Mouse (Mus musculus) liver, postnatal 0 days (tissue): ENCODE results near the gene Bach1.

Experiments
- CTCF ChIP-seq: sonication (generic); IDR thresholded peaks from 2 replicates; pipeline ENCODE4 v1.5.1; 2016; ENCODE audit warnings: antibody characterized with exemption, low read depth
- EP300 ChIP-seq: IDR thresholded peaks from 2 replicates; pipeline ENCODE4 v1.6.1; 2016; ENCODE audit warnings: antibody characterized with exemption, low read depth, mild to moderate bottlenecking

DNA sequence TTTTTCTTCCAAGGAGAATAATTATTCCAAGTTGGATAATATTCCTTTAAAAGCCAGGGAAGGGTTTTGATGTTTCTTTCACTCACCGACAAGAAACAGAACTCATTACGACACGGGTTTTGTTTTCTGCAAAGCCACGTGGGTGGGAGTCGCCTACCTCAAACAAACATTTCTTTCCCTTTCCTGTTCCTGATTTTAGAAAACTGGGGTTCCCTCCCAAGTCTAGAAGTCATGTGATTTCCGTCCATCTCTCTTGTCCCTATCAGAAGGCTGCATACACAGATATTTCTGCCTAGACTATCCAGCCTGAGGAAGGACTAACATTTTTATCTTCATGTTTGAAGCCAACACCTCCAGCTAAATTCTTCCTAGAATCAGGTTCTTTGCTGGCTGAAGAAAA, 34.9 kb upstream of the Bach1 start:
- no peak for TF ChIP-seq CTCF
- no peak for TF ChIP-seq EP300
